Mouse (Mus musculus): ENCODE data around the gene Prss3.
"Not testable (repeated sequence)": the region's sequence is repeated elsewhere in the genome, so short reads cannot be mapped to it uniquely, and the experiment has no call there.

Prss3 gene

GRCm38 (mm10) chr6:41377578-41377977 is at the start of gene Prss3:
Gene Prss3, minus strand, starts transcription at chr6:41377678.
- TF ChIP-seq GATA4 (IDR thresholded peaks at IDR 0.05; ENCODE audit: insufficient replicate concordance, low read length) = not testable (repeated sequence)

- TF ChIP-seq GATA4 (IDR thresholded peaks at IDR 0.05; ENCODE audit: insufficient replicate concordance, low read length) = not testable (repeated sequence)
Observed at GRCm38 (mm10) chr6:41392056-41392455, 14.6 kb upstream of the Prss3 start, which contains the start of gene Gm5771. Gene Gm5771, plus strand, starts transcription at chr6:41392356.

- TF ChIP-seq GATA4 (IDR thresholded peaks at IDR 0.05; ENCODE audit: insufficient replicate concordance, low read length) = no peak
Observed at GRCm38 (mm10) chr6:41386781-41387180, 9.3 kb upstream of the Prss3 start.

GRCm38 (mm10) chr6:41353932-41354331 is 23.5 kb downstream of the Prss3 start, which contains the start of gene Try10:
Gene Try10, plus strand, starts transcription at chr6:41354105.
- TF ChIP-seq GATA4 (IDR thresholded peaks at IDR 0.05; ENCODE audit: insufficient replicate concordance, low read length) = no peak

All from liver, adult (tissue).